Mouse (Mus musculus) megakaryocyte, embryonic 14.5 days (primary cell): ENCODE data around the gene Hoxa3.

ENCODE experiments used
- FLI1 ChIP-seq: IDR thresholded peaks from 2 replicates; pipeline ENCODE4 v1.6.1; 2012; ENCODE audit warnings: low read length, inconsistent platforms, mixed read lengths
- GATA1 ChIP-seq: IDR thresholded peaks from 3 replicates; pipeline ENCODE4 v1.6.1; 2012; ENCODE audit warnings: mixed read lengths, low read length, inconsistent platforms, borderline replicate concordance

DNA sequence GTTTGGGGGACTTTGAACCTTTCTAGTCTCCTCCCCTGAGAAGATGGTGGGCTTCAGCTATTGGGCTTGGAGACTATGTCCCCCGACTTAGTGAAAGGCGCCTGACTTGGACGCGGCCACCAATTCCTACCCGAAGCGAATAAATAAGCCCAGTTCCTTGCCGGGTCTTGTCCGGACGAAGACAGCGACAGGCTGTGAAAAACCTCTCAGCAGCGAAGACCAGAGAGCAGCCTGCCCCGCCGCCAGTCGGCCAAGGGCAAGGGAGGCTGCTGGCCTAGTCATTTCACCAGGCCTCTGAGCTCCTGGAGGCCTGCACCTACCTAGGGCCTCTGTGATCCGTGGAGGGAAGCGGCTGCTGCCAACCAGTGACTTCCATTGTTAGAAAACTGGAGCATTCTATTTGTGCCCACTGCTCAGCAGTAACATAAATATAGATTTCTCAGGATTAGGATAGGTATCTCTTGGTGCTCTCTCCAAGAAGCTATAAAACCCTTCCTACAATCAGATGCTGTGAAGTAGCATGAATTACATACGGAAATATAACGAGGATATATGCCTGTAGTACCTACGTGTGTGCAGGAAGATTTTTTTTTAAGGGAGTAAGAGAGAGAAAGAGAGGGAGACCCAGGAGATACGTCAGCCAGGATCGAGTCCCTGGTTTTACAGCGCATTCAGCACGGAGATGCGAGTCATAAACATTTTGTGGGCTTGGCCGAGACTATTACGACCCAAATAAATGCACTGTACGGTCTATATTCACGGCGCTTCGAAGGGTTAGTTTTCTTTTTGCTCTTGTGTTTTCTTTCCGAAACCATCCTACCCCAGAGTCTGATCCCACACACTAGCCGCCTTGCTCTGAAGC lies 7.1 kb upstream of the Hoxa3 start:
- TF ChIP-seq GATA1 (no peak), FLI1 (no peak)
